Mouse (Mus musculus): ENCODE measurements around the gene Tex48. TPM values are rescaled to one million over a fixed set of nuclear protein-coding genes. Genes with fewer than 3 reads are reported as not detected.
A peak's percentile ranks its signal among the peaks of the same experiment; 100 is the strongest.

Tex48 gene
- polyA plus RNA-seq, 2 experiments from 2014 or later: not detected

DNA sequence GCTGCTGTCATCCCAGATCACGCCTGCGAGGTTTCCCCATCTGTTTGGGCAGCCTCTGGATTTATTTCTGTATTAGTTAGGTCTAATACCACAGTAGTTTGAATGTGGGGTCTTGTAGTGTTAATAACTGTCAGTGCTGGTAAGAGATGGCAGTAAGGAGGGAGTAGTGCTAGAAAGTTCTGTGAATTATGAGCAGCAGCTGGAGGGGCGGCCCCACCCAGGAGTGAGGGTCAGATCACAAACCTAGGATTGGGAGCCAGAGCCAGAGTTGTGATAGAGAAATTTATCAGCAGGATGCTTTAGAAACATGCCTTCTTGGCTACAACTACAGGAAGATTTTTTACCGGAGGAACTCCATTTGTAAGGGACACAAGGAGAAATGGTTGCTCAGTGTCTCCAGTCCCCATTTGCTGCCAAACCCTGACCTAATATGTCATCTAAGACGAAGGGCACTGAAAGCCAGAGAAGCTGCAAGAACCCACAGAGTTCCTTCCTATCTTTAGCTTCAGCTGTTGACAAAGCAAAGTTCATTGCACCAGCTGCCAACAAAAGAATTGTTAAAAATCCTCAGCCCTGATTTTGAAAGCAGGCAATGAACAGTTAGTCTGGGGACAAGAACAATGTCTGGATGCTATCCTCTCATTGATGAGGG lies 27.6 kb downstream of the Tex48 start:
- peak; percentile 3 for ATAC-seq

DNA sequence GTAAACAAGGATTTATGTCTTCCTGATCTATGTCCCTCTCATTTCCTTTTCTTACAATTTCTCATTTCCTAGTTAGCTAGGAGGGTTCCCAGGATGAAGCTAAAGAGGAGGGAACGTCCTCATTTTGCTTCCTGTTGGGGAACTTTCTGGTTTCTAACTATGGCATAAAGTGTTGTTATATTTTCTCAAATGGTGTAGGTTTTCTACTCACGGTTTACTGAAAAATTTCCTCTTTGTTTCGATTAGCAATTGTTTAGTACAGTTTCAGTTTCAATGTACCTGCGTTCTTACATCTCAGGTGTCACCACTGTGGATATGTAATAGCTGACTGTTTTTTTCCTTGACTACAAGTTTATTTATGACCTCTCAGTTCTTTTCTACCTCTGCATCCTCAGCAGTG lies 31.7 kb downstream of the Tex48 start:
- peak; percentile 42 for ATAC-seq

DNA sequence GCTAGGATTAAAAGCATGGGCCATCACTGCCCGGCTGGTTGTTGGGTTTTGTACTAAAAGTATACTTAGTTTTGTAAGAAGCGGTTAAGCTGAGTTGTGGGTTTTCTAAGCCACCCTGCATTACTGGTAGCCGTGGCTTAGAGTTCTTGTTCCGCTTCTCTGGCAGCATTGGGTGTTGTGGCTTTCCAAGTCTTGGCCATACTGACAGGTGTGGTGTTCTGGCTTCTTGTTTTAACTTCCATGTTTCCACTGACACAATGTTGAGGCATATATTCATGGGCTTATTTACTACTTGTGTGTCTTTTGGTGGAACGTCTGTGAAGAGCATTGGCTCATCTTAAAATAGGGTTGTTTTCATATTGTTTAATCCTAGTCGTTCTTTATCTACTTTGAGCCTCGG lies 32.2 kb downstream of the Tex48 start:
- no peak for ATAC-seq

DNA sequence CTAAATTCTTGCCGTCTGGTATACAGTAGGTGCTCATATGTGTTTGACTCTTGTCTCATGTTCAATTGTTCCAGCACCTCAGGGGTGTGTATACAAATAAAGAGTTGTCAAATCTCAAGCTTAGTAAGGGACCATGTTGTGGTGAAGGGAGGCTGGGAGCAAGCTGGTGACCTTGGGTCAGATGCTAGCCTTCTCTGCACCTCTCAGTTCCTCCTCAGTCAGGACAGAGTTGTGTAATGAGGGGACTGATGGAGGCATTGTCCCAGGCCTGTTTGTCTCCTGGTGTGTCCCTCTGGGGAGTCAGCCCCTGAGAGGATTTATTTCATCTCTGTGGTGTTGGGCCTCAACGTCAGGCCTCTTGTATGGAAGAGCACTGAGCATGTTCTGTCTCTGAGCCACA lies 36.0 kb downstream of the Tex48 start:
- ATAC-seq: no peak

DNA sequence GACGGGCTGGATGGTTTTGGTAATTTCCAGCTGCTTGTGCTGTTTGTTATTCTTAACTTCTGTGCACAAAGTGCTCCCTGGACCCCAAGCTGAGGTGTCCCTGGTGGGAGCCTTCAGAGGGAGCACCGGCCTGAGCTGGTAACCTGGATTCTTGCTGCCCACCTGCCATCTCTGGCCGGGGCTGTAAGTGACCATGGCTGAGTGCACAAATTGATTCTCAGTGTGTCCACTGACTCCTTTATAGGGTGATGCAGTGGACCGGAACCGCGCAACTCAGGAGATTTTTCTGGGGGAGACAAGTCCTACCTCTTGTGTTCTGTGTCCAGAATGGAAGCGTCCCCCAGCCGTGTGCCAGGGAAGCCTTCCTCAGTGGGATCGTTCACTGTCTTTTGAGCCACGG lies 37.0 kb downstream of the Tex48 start:
- no peak for ATAC-seq

- ATAC-seq: no peak
Observed at GRCm38 (mm10) chr4:63582580-63582979, 39.6 kb downstream of the Tex48 start.

- ATAC-seq: no peak
Observed at GRCm38 (mm10) chr4:63580078-63580477, 42.1 kb downstream of the Tex48 start.

DNA sequence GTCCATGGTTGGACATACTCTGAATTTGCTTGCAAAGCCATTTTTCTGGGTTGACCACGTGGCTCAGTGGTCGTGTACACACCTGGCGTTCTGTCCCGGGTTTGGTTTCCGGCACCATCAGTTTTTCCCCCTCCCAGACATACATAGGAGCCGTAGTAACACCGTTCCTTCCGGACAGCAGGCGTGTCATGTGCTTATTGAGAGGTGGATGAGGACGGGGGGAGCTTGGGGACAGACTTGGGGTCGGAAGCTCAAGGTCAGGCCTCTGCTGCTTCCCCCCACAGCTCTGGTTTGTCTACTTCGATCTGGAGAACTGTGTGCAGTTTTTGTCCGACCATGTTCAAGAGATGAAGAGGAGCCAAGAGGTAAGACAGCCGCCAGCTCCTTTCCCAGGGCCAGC lies 42.6 kb downstream of the Tex48 start:
- no peak for ATAC-seq

DNA sequence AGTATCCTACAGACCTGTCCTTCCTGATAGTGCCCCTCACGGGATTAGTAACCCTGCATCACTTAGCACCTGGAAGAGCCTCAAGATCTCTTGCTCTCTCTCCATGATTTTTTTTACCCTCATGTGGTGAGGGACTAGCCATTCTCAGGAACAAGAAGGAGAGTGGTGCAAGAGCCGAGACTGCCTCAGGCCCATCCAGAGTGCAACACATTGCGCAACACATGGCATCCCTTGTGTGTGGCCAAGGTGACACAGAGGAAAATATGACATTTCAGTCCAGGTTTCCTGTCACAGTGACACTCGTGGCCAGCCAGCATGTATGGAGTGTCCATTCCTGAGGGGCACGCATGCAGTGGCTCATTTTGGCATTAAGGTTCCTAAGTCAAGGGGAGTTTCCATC lies 49.6 kb downstream of the Tex48 start:
- no peak for ATAC-seq

- no peak for ATAC-seq
Observed at GRCm38 (mm10) chr4:63570208-63570781, 51.9 kb downstream of the Tex48 start.

- ATAC-seq: no peak
Observed at GRCm38 (mm10) chr4:63569322-63569721, 52.9 kb downstream of the Tex48 start.

- ATAC-seq: no peak
Observed at GRCm38 (mm10) chr4:63567712-63568390, 54.4 kb downstream of the Tex48 start.

GRCm38 (mm10) chr4:63562742-63563141 lies 59.5 kb downstream of the Tex48 start:
- ATAC-seq: no peak

GRCm38 (mm10) chr4:63561861-63562675 lies 60.2 kb downstream of the Tex48 start:
- ATAC-seq: peak; percentile 53

DNA sequence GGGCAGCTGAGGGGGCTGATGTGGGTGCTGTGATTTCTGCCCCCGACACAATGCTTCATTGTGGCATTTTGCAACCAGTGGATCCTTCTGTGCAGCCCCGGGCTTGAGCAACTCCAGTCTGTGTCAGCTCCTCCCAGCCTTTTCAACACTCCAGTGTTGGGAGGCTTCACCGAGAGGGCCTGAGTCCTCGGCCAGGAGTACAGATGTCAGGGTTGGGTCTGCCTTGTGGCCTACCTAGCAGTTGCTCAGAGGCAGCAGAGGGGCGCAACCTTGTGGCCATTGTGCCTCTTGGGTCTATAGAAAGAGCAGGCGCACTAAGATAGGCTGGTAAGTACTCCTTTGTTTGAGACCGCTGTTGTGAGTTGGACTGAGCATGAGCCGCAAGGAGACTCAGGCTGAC lies 62.1 kb downstream of the Tex48 start:
- ATAC-seq: no peak

GRCm38 (mm10) chr4:63559127-63559697 lies 63.0 kb downstream of the Tex48 start:
- ATAC-seq: no peak

GRCm38 (mm10) chr4:63558407-63559081 lies 63.7 kb downstream of the Tex48 start, which contains the start of gene Tmem268:
Tmem268 (plus strand) TSS chr4:63558781.
- ATAC-seq: peak; percentile 69

- no peak for ATAC-seq
Observed at GRCm38 (mm10) chr4:63557124-63558059, 64.8 kb downstream of the Tex48 start.

All from CD4-positive, CD25-positive, alpha-beta regulatory T cell, adult 4 months (primary cell).